30 mouse cellular contexts compared by ENCODE assay signal in the genomic region with DNA sequence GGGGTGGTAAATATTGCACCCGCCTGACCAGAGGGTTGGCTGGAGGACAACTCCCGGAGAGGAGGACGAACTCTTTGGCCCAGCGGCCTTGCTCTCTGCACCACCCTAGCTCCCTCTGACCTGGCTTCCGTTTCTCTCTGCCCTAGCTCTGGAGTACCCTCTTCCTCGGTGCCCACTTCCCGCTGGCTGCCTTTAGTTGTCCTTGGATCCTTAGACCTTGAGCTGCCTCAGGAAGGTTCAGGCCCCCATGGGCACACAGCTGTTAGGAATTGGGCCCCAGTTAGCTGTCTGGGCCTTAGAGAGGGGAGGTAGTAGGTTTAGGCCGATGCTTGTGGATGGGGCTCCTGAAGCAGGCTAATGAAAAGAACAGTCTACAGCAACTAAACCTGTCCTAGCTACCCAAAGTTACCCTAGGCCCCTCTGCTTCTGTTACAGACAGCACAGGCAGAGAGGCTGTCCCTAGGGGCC. TPM values are rescaled to one million over a fixed set of nuclear protein-coding genes. Genes with fewer than 3 reads are reported as not detected.
DNase-seq lines count a peak whose midpoint lies in the region; ATAC-seq and TF ChIP-seq lines count a peak whose summit lies in the region.
"Had no signal": no experiment of that assay in that cellular context is flagged by ENCODE, and none has a peak within 500 bp of the region (broad histone marks: within the 10 kb centered on the region; RNA-seq: fewer than 3 reads in every experiment).

No protein-coding gene starts in this region.

- no peak for TF ChIP-seq CTCF in spleen, adult 2 months (IDR thresholded peaks at IDR 0.05; ENCODE audit: extremely low read depth, insufficient read depth, insufficient read length, insufficient replicate concordance)

- 33% methylated on average over 8 of the region's 8 CpGs for WGBS in heart, embryonic 16.5 days
- WGBS in spleen, adult 2 months, result 21% methylated on average over 8 of the region's 8 CpGs
- WGBS in hindbrain, embryonic 12.5 days, result 2% methylated on average over 8 of the region's 8 CpGs
- WGBS in stomach, embryonic 15.5 days, result 11% methylated on average over 8 of the region's 8 CpGs

- peaks cover 95% of the 10 kb centered on the region for H3K27me3 ChIP-seq in heart, embryonic 16.5 days (ENCODE audit: control insufficient read depth, insufficient read depth, low read length)
- peaks cover 30% of the 10 kb centered on the region for H3K27me3 ChIP-seq in spleen, adult 2 months (ENCODE audit: control insufficient read depth, insufficient read depth, low read length)
- H3K27me3 ChIP-seq in hindbrain, embryonic 12.5 days, result peaks cover 99% of the 10 kb centered on the region
- peaks cover 95% of the 10 kb centered on the region for H3K27me3 ChIP-seq in stomach, embryonic 15.5 days (replicated peaks)

- H3K27ac ChIP-seq in heart, embryonic 16.5 days (ENCODE audit: low read length), result no peak overlapping the region
- H3K27ac ChIP-seq in spleen, adult 2 months (ENCODE audit: insufficient read depth, low read length), result peak overlapping the region; percentile 33; the same call in 1 of the 2 replicates
- no peak overlapping the region for H3K27ac ChIP-seq in hindbrain, embryonic 12.5 days
- no peak overlapping the region for H3K27ac ChIP-seq in stomach, embryonic 15.5 days
- H3K27ac ChIP-seq: layer of hippocampus, adult 2 months had no signal

- H3K9ac ChIP-seq in heart, embryonic 16.5 days (ENCODE audit: low read length), result no peak overlapping the region
- no peak overlapping the region for H3K9ac ChIP-seq in hindbrain, embryonic 12.5 days
- H3K9ac ChIP-seq in stomach, embryonic 15.5 days, result no peak overlapping the region

- no peak overlapping the region for H3K4me2 ChIP-seq in heart, embryonic 16.5 days (ENCODE audit: low read depth, low read length)
- 0 out of 2 replicates have a peak overlapping the region, but pooled peaks have one; percentile 21 for H3K4me2 ChIP-seq in hindbrain, embryonic 12.5 days (replicated peaks)
- no peak overlapping the region for H3K4me2 ChIP-seq in stomach, embryonic 15.5 days
- H3K4me2 ChIP-seq: liver, embryonic 11.5 days had no signal

- H3K9me3 ChIP-seq in heart, embryonic 16.5 days (replicated peaks; ENCODE audit: control insufficient read depth, low read length), result no peaks in the 10 kb centered on the region
- no peaks in the 10 kb centered on the region for H3K9me3 ChIP-seq in hindbrain, embryonic 12.5 days (replicated peaks)
- H3K9me3 ChIP-seq in stomach, embryonic 15.5 days, result no peaks in the 10 kb centered on the region

- 0 out of 2 replicates have a peak overlapping the region, but pooled peaks have one; percentile 2 for H3K4me3 ChIP-seq in heart, embryonic 16.5 days (ENCODE audit: low read length)
- peak overlapping the region; percentile 44 for H3K4me3 ChIP-seq in spleen, adult 2 months (ENCODE audit: extremely low read depth, insufficient read depth, insufficient read length)
- H3K4me3 ChIP-seq in hindbrain, embryonic 12.5 days, result peak overlapping the region; percentile 22
- peak overlapping the region; percentile 35 for H3K4me3 ChIP-seq in stomach, embryonic 15.5 days (replicated peaks)
- H3K4me3 ChIP-seq: layer of hippocampus, adult 2 months had no signal

- TF ChIP-seq POLR2A in spleen, adult 2 months (IDR thresholded peaks at IDR 0.05; ENCODE audit: low read depth, low read length), result no peak

- H3K36me3 ChIP-seq in heart, embryonic 16.5 days (ENCODE audit: control insufficient read depth, insufficient read depth), result no peaks in the 10 kb centered on the region
- H3K36me3 ChIP-seq in spleen, adult 2 months (ENCODE audit: control insufficient read depth, insufficient read depth, low read length), result no peaks in the 10 kb centered on the region
- no peaks in the 10 kb centered on the region for H3K36me3 ChIP-seq in hindbrain, embryonic 12.5 days
- no peaks in the 10 kb centered on the region for H3K36me3 ChIP-seq in stomach, embryonic 15.5 days

- H3K4me1 ChIP-seq in heart, embryonic 16.5 days (ENCODE audit: control insufficient read depth, insufficient read depth, low read length), result peaks cover 10% of the 10 kb centered on the region
- H3K4me1 ChIP-seq in spleen, adult 2 months (ENCODE audit: control insufficient read depth, insufficient read depth, insufficient read length), result no peaks in the 10 kb centered on the region
- peaks cover 11% of the 10 kb centered on the region for H3K4me1 ChIP-seq in hindbrain, embryonic 12.5 days
- H3K4me1 ChIP-seq in stomach, embryonic 15.5 days, result peaks cover 20% of the 10 kb centered on the region

- no peak for DNase-seq in heart, postnatal 4 days
- DNase-seq in spleen, adult 2 months (ENCODE audit: low read depth in 1 of 2, low spot score in 2 of 2), result no peak
- no peak for DNase-seq in spleen, postnatal 4 days (ENCODE audit: low spot score in 2 of 2)
- DNase-seq in frontal cortex, postnatal 25 days (ENCODE audit: low spot score in 2 of 2), result no peak
- DNase-seq: B cell, adult 2 months; cerebellum, adult 9-10 months; gastrocnemius, postnatal 10 days; heart, adult 11 months; heart, postnatal 10 days; kidney, adult 2 months; kidney, postnatal 14 days; left cerebral cortex, postnatal 4 days; lung, adult 18-20 months; lung, postnatal 14 days; right cerebral cortex, postnatal 14 days; spleen, adult 18-20 months; thymus, postnatal 25 days had no signal

- ATAC-seq in heart, embryonic 16.5 days (replicated peaks; ENCODE audit: extremely low read depth, insufficient read depth, low FRiP score), result no peak
- ATAC-seq in hindbrain, embryonic 12.5 days (ENCODE audit: low FRiP score), result no peak
- ATAC-seq in stomach, embryonic 15.5 days (ENCODE audit: insufficient read depth, low FRiP score, low read depth), result no peak
- no peak for ATAC-seq in monocyte, adult 5-6 weeks (replicated peaks; ENCODE audit: insufficient number of reproducible peaks, low FRiP score, low TSS enrichment, poor library complexity, severe bottlenecking)
- ATAC-seq: inflammation-experienced regulatory T-cells, adult 6 months; midbrain, embryonic 16.5 days had no signal

RNA-seq across cellular contexts. Expression of a gene that starts 1.7 kb away (rescaled TPM):
- 0.28 and 0.87 TPM in 2 replicates for polyA plus RNA-seq in heart, embryonic 16.5 days (2015; fragmentation: Nextera tagmentation; extraction: Ambion mirVana)
- 1 to 10 TPM in 1 of 2 experiments, under 1 TPM in 1; 0.88 to 1.4 TPM for total RNA-seq in heart, postnatal 4 days (2021)
- polyA plus RNA-seq in spleen, adult 2 months (2012; rRNA removed), result 37.3 and 51.1 TPM in 2 replicates
- polyA plus RNA-seq in hindbrain, embryonic 12.5 days (2016; fragmentation: Nextera tagmentation; extraction: Ambion mirVana), result 6.5 and 12.4 TPM in 2 replicates
- 5.4 and 6.5 TPM in 2 replicates for polyA plus RNA-seq in stomach, embryonic 15.5 days (2015; fragmentation: Nextera tagmentation; extraction: Ambion mirVana)
- not detected in 3 replicates for total RNA-seq in monocyte, adult 5-6 weeks (2017)
- total RNA-seq: adrenal gland, adult 18-20 months; common myeloid progenitor, adult 5-6 weeks; layer of hippocampus, adult 2 months; left cerebral cortex, adult 18-20 months; left cerebral cortex, postnatal 4 days; megakaryocyte, adult 5-6 weeks had no signal
- polyA plus RNA-seq: forebrain, embryonic 11.5 days; inflammation-experienced regulatory T-cells, adult 6 months; kidney, adult 2 months; midbrain, embryonic 16.5 days had no signal
